Mouse (Mus musculus) hematopoietic multipotent progenitor cell, adult 10-12 weeks (in vitro differentiated cells): ENCODE results near the gene Cyp2j5. TPM values are rescaled to one million over a fixed set of nuclear protein-coding genes. Genes with fewer than 3 reads are reported as not detected.

Experiments used
- polyA plus RNA-seq: library from polyadenylated mRNA; stranded (reverse); fragments of >175 nt; gene quantifications from 2 replicates; pipeline ENCODE4 v1.2.3, GENCODE M21; 2012; ENCODE audit warnings: low replicate concordance

Gene Cyp2j5
- not detected in 2 replicates for polyA plus RNA-seq

DNA sequence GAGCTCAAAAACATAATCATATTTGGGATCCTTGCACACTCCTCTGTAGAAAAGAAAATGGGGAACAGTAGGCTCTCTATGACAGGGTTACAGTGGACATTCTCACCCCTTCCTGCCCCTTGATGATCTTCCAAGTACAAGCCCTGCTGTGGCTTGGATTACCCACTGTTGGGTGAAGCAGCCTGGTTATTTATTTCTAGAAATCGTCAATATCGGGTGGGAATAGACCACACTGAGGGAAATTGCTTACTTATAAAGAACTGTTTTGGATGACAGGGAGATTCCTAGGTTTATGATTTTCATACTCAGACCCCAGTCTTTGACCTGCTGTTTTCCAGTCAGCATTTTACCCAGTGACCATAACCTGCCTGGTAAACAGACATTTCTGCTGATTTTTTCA, at the start of gene Cyp2j5:
TSS of gene Cyp2j5 (minus strand) at position 164 of the 400 bp plus-strand sequence.

GRCm38 (mm10) chr4:96590911-96591790, 72.8 kb downstream of the Cyp2j5 start, which contains the start of gene Cyp2j9:
Gene Cyp2j9 (minus strand): TSS chr4:96591578.

Other genes with a start within 250 kb of the Cyp2j5 start
- gene Cyp2j8, start 156.8 kb downstream of the Cyp2j5 start, polyA plus RNA-seq, result not detected in 2 replicates
- gene Cyp2j6, start 110.5 kb downstream of the Cyp2j5 start, polyA plus RNA-seq, result 0.05 TPM in 1 of 2 replicates, not detected in the other
- gene Cyp2j9, start 72.6 kb downstream of the Cyp2j5 start, polyA plus RNA-seq, result not detected in 2 replicates
- not detected in 2 replicates for gene Gm12695, start 121.0 kb upstream of the Cyp2j5 start, polyA plus RNA-seq